Mouse (Mus musculus) liver, embryonic 13.5 days (tissue): ENCODE data around the gene Nol9. TPM values are rescaled to one million over a fixed set of nuclear protein-coding genes. Genes with fewer than 3 reads are reported as not detected.
A peak's percentile ranks its signal among the peaks of the same experiment; 100 is the strongest.

ENCODE experiments used
- ATAC-seq: fragments of 200-750 bp; cut with Nextera tagmentation; 2 replicates; pipeline ENCODE4 v1.8.0; 2017; ENCODE audit warnings: low read depth, mild to moderate bottlenecking, moderate number of reproducible peaks, moderate library complexity
- DNase-seq: peaks from one replicate; pipeline ENCODE4 v3.0.0; 2022
- H3K27ac ChIP-seq: fragments of 300-500 bp; sonication (generic); 2 replicates; pipeline ENCODE4 v1.5.1; 2015; ENCODE audit warnings: moderate library complexity, mild to moderate bottlenecking, inconsistent platforms
- H3K27me3 ChIP-seq: fragments of 300-500 bp; sonication (generic); 2 replicates; pipeline ENCODE4 v1.6.1; 2015; ENCODE audit warnings: mild to moderate bottlenecking, inconsistent platforms
- H3K36me3 ChIP-seq: fragments of 300-500 bp; sonication (generic); 2 replicates; pipeline ENCODE4 v1.6.1; 2015; ENCODE audit warnings: mild to moderate bottlenecking, inconsistent platforms
- H3K4me1 ChIP-seq: fragments of 300-500 bp; sonication (generic); replicated peaks from 2 replicates; pipeline ENCODE4 v1.6.1; 2015; ENCODE audit warnings: inconsistent platforms
- H3K4me2 ChIP-seq: fragments of 300-500 bp; sonication (generic); 2 replicates; pipeline ENCODE4 v1.6.1; 2015; ENCODE audit warnings: inconsistent platforms, mild to moderate bottlenecking, moderate library complexity
- H3K4me3 ChIP-seq: fragments of 300-500 bp; sonication (generic); replicated peaks from 2 replicates; pipeline ENCODE4 v1.5.1; 2015; ENCODE audit warnings: mild to moderate bottlenecking, inconsistent platforms
- H3K9ac ChIP-seq: fragments of 300-500 bp; sonication (generic); 2 replicates; pipeline ENCODE4 v1.6.1; 2015; ENCODE audit warnings: mild to moderate bottlenecking, inconsistent platforms
- H3K9me3 ChIP-seq: fragments of 300-500 bp; sonication (generic); replicated peaks from 2 replicates; pipeline ENCODE4 v1.6.1; 2016; ENCODE audit warnings: inconsistent platforms
- WGBS: fragments of 180-500 bp; shearing (Covaris S2); methylation state at CpG from one replicate; pipeline ENCODE4 v1.1.7; 2015; ENCODE audit not compliant: insufficient replicate concordance; 5-methylcytosine and 5-hydroxymethylcytosine counted together
- polyA plus RNA-seq: library from polyadenylated mRNA; unstranded; fragments of >200 nt; fragmentation: Nextera tagmentation; extraction: Ambion mirVana; gene quantifications from 2 replicates; pipeline ENCODE4 v1.2.1, GENCODE M21; 2015

Gene Nol9
- polyA plus RNA-seq, 1 experiment from 2014 or later, result 21.9 TPM

- no peak overlapping the region for H3K27ac ChIP-seq
- 66% methylated on average over 4 of the region's 4 CpGs for WGBS
- H3K9ac ChIP-seq, result no peak overlapping the region
- H3K4me1 ChIP-seq, result peaks cover 24% of the 10 kb centered on the region
- no peaks in the 10 kb centered on the region for H3K36me3 ChIP-seq
- no peaks in the 10 kb centered on the region for H3K9me3 ChIP-seq
- H3K27me3 ChIP-seq, result peaks cover 1% of the 10 kb centered on the region; the same call in 1 of the 2 replicates
- no peak overlapping the region for H3K4me2 ChIP-seq
- DNase-seq, result no peak
- H3K4me3 ChIP-seq, result no peak overlapping the region
- no peak for ATAC-seq
These were observed 37.8 kb upstream of the Nol9 start for GRCm38 (mm10) chr4:152001335-152001734.

GRCm38 (mm10) chr4:152002063-152002462, 37.1 kb upstream of the Nol9 start:
- no peak for DNase-seq
- Histone ChIP-seq H3K4me2 (no peak overlapping the region), H3K4me1 (peaks cover 30% of the 10 kb centered on the region), H3K27me3 (peaks cover 9% of the 10 kb centered on the region), H3K27ac (no peak overlapping the region), H3K4me3 (no peak overlapping the region), H3K9me3 (no peaks in the 10 kb centered on the region), H3K9ac (no peak overlapping the region), H3K36me3 (no peaks in the 10 kb centered on the region)
- 69% methylated on average over 3 of the region's 3 CpGs for WGBS
- no peak for ATAC-seq

- ATAC-seq (no peak), DNase-seq (no peak)
- 52% methylated on average over 6 of the region's 6 CpGs for WGBS
- Histone ChIP-seq H3K27ac (no peak overlapping the region), H3K9me3 (no peaks in the 10 kb centered on the region), H3K4me2 (no peak overlapping the region), H3K4me1 (peaks cover 48% of the 10 kb centered on the region), H3K36me3 (no peaks in the 10 kb centered on the region), H3K27me3 (peaks cover 21% of the 10 kb centered on the region), H3K9ac (no peak overlapping the region), H3K4me3 (no peak overlapping the region)
These were observed 33.0 kb upstream of the Nol9 start for GRCm38 (mm10) chr4:152006137-152006536.

DNA sequence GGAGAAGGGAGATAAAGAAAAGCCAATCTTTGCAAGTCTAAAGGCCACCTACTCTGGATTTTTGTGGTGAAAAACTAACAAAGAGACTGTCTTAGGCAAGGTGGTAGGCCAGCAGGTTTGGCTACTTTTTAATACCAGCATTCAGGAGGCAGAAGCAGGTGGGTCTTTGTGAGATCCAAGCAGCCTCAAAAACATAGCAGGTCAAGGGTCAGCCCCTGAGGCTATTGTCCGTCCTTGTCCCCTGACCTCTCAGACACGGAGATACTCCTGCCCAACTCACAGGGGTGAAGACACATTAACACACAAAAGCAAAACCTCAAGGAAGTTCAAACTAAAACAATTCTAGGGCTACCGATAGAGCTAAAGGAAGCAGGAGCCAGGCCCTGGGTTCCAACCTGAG, 32.3 kb upstream of the Nol9 start:
- no peak for ATAC-seq
- no peak overlapping the region for H3K4me3 ChIP-seq
- H3K36me3 ChIP-seq, result peaks cover 5% of the 10 kb centered on the region
- no peak overlapping the region for H3K27ac ChIP-seq
- peaks cover 55% of the 10 kb centered on the region for H3K4me1 ChIP-seq
- WGBS, result 47% methylated on average over 3 of the region's 3 CpGs
- no peak overlapping the region; the same call in 1 of the 2 replicates for H3K9ac ChIP-seq
- H3K27me3 ChIP-seq, result peaks cover 21% of the 10 kb centered on the region
- no peaks in the 10 kb centered on the region for H3K9me3 ChIP-seq
- DNase-seq, result no peak
- H3K4me2 ChIP-seq, result no peak overlapping the region

DNA sequence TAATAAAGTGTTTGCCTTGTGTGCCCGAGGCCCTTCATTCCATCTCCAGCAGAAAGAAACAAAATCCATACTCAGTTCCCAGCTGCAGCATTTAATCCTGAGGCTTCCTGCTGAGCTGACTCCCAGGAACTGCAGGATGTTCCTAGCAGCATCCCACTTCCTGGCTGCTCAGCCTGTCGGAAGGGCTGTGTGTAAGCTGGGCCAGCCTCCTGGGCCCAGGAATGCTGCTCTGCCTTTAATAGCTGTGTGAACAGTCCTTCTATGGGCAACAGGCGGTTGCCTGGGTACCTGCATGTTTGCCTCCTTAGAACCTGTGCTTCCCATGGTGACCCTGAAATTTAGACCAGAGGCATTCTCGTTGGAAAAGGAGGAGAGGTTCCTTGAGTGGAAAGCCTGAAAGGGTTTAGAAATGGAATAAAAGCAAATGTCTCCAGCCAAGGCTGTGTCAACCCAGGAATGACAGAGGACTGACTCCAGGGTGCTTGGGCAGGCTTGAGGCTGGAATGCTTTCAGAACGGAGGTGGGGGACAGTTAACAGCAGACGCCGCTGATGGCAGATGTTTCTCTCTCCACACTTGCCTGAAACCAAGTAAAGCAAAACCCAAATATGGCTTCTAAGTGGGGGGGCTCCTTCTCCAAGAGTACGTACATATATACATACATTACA, 31.5 kb upstream of the Nol9 start:
- Histone ChIP-seq H3K4me1 (peaks cover 63% of the 10 kb centered on the region), H3K27ac (no peak overlapping the region), H3K4me2 (peak overlapping the region; percentile 100)

GRCm38 (mm10) chr4:152008148-152008500, 31.0 kb upstream of the Nol9 start:
- no peak overlapping the region for H3K27ac ChIP-seq
- H3K4me1 ChIP-seq, result peaks cover 68% of the 10 kb centered on the region
- H3K9ac ChIP-seq, result peak overlapping the region; percentile 86
- H3K9me3 ChIP-seq, result no peaks in the 10 kb centered on the region
- H3K4me2 ChIP-seq, result peak overlapping the region; percentile 100
- peaks cover 18% of the 10 kb centered on the region for H3K36me3 ChIP-seq
- peaks cover 21% of the 10 kb centered on the region for H3K27me3 ChIP-seq
- ATAC-seq (no peak), DNase-seq (no peak)
- WGBS, result under 1% methylated on average over 14 of the region's 14 CpGs
- H3K4me3 ChIP-seq, result peak overlapping the region; percentile 85

More for the DNA sequence above, 31.5 kb upstream of the Nol9 start:
- Histone ChIP-seq H3K36me3 (peaks cover 13% of the 10 kb centered on the region), H3K9ac (peak overlapping the region; percentile 86), H3K9me3 (no peaks in the 10 kb centered on the region), H3K4me3 (peak overlapping the region; percentile 85), H3K27me3 (peaks cover 21% of the 10 kb centered on the region)
- no peak for ATAC-seq
- no peak for DNase-seq
- WGBS, result 33% methylated on average over 8 of the region's 8 CpGs

GRCm38 (mm10) chr4:152008622-152009075, 30.5 kb upstream of the Nol9 start, which contains the start of gene Klhl21:
TSS of gene Klhl21 (plus strand) at chr4:152008803.
- DNase-seq (peak; percentile 89), ATAC-seq (peak; percentile 86)
- H3K4me1 ChIP-seq, result peaks cover 73% of the 10 kb centered on the region
- under 1% methylated on average over 45 of the region's 45 CpGs for WGBS
- H3K4me3 ChIP-seq, result peak within 1 kb of the TSS; percentile 85
- H3K27ac ChIP-seq, result peak within 1 kb of the TSS; percentile 88
- H3K36me3 ChIP-seq, result peaks cover 22% of the 10 kb centered on the region
- H3K4me2 ChIP-seq, result peak within 1 kb of the TSS; percentile 100
- H3K27me3 ChIP-seq, result peaks cover 21% of the 10 kb centered on the region
- H3K9ac ChIP-seq, result peak within 1 kb of the TSS; percentile 86
- no peaks in the 10 kb centered on the region for H3K9me3 ChIP-seq

- no peaks in the 10 kb centered on the region for H3K9me3 ChIP-seq
- no peak for DNase-seq
- peak overlapping the region; percentile 86 for H3K9ac ChIP-seq
- H3K27ac ChIP-seq, result peak overlapping the region; percentile 88
- WGBS, result under 1% methylated on average over 115 of the region's 115 CpGs
- peak overlapping the region; percentile 85 for H3K4me3 ChIP-seq
- peaks cover 29% of the 10 kb centered on the region for H3K36me3 ChIP-seq
- H3K4me2 ChIP-seq, result peak overlapping the region; percentile 100
- peaks cover 73% of the 10 kb centered on the region for H3K4me1 ChIP-seq
- peaks cover 21% of the 10 kb centered on the region for H3K27me3 ChIP-seq
- peak; percentile 60 for ATAC-seq
These were observed 29.8 kb upstream of the Nol9 start for GRCm38 (mm10) chr4:152009076-152010051.

- ATAC-seq (peak; percentile 69), DNase-seq (peak; percentile 57)
- peaks cover 37% of the 10 kb centered on the region for H3K36me3 ChIP-seq
- H3K4me3 ChIP-seq, result peak overlapping the region; percentile 85
- H3K9me3 ChIP-seq, result no peaks in the 10 kb centered on the region
- H3K4me1 ChIP-seq, result peaks cover 73% of the 10 kb centered on the region
- H3K9ac ChIP-seq, result peak overlapping the region; percentile 86
- peak overlapping the region; percentile 88 for H3K27ac ChIP-seq
- H3K4me2 ChIP-seq, result peak overlapping the region; percentile 100
- under 1% methylated on average over 10 of the region's 10 CpGs for WGBS
- peaks cover 21% of the 10 kb centered on the region for H3K27me3 ChIP-seq
These were observed 28.9 kb upstream of the Nol9 start for GRCm38 (mm10) chr4:152010091-152010706.

DNA sequence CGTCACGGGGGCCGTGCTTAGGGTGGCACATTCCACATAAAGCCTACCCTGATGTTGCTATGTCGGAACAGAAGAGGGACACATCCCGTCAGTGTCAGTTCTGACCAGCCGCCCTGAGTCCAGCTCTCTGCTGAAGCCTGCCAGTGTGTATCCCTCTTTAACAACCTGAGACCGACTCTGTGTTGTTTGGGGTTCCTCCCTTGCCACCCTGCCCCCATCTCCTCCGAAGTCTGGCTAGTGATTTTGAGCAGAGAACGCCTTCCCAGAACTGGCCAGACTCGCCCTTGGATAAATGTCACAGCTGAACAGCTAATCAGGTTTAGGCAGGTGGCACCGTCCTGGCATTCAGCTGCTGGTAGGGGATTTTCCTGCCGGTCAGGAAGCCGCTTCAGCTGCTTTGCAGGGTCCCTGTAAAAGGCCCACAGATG, 28.4 kb upstream of the Nol9 start:
- ATAC-seq (peak; percentile 39), DNase-seq (no peak)
- Histone ChIP-seq H3K4me1 (peaks cover 72% of the 10 kb centered on the region), H3K9me3 (no peaks in the 10 kb centered on the region), H3K36me3 (peaks cover 42% of the 10 kb centered on the region), H3K4me2 (peak overlapping the region; percentile 100), H3K4me3 (peak overlapping the region; percentile 85), H3K27ac (peak overlapping the region; percentile 88), H3K27me3 (peaks cover 21% of the 10 kb centered on the region), H3K9ac (peak overlapping the region; percentile 86)
- WGBS, result 6% methylated on average over 13 of the region's 13 CpGs
